Mouse (Mus musculus): ENCODE data around the gene Fam83f.

- TF ChIP-seq CTCF (conservative IDR thresholded peaks at IDR 0.05; ENCODE audit: low read length) (no peak), POU5F1 (IDR thresholded peaks at IDR 0.05; ENCODE audit: borderline replicate concordance, low read length) (no peak), NANOG (IDR thresholded peaks at IDR 0.05; ENCODE audit: borderline replicate concordance, low read length) (no peak)
These were observed 40.9 kb upstream of the Fam83f start for GRCm38 (mm10) chr15:80630711-80631110.
